Mouse (Mus musculus) bone marrow, adult 2 months (tissue): ENCODE measurements around the gene Cd22. TPM values are rescaled to one million over a fixed set of nuclear protein-coding genes. Genes with fewer than 3 reads are reported as not detected.
"Not testable (repeated sequence)": the region's sequence is repeated elsewhere in the genome, so short reads cannot be mapped to it uniquely, and the experiment has no call there.

Experiments
- H3K27ac ChIP-seq: fragments of 200-500 bp; 2 replicates; pipeline ENCODE4 v1.5.1; 2012; ENCODE audit warnings: low read depth, mild to moderate bottlenecking, control low read depth, inconsistent platforms, low read length; ENCODE audit not compliant: control insufficient read depth, poor library complexity, insufficient read depth
- H3K4me1 ChIP-seq: fragments of 200-500 bp; 2 replicates; pipeline ENCODE4 v1.6.1; 2011; ENCODE audit warnings: low read length; ENCODE audit not compliant: control insufficient read depth, insufficient read depth
- H3K4me3 ChIP-seq: fragments of 200-500 bp; replicated peaks from 2 replicates; pipeline ENCODE3; 2011; ENCODE audit warnings: mild to moderate bottlenecking, low read depth, low read length, control low read depth; ENCODE audit not compliant: control insufficient read depth
- CTCF ChIP-seq: fragments of 200-500 bp; IDR thresholded peaks from 2 replicates; pipeline ENCODE4 v1.5.1; 2011; ENCODE audit warnings: low read length, control low read depth; ENCODE audit not compliant: control insufficient read depth, insufficient read depth
- POLR2A ChIP-seq: fragments of 200-500 bp; IDR thresholded peaks from 2 replicates; pipeline ENCODE4 v1.6.1; 2011; ENCODE audit warnings: low read depth, mild to moderate bottlenecking, control low read depth, low read length, borderline replicate concordance; ENCODE audit not compliant: control insufficient read depth
- WGBS: fragments of 180-500 bp; shearing (Covaris S2); methylation state at CpG from one replicate; pipeline ENCODE4 v1.1.7; 2018; 5-methylcytosine and 5-hydroxymethylcytosine counted together
- polyA plus RNA-seq: library from polyadenylated mRNA; stranded (reverse); fragments of >200 nt; gene quantifications from 2 replicates; pipeline ENCODE4 v1.2.4, GENCODE M21; 2011; ENCODE audit warnings: low replicate concordance; ENCODE audit not compliant: missing spikeins, insufficient read depth, insufficient read length

Cd22 gene
- polyA plus RNA-seq, result 24.0 and 59.4 TPM in 2 replicates

DNA sequence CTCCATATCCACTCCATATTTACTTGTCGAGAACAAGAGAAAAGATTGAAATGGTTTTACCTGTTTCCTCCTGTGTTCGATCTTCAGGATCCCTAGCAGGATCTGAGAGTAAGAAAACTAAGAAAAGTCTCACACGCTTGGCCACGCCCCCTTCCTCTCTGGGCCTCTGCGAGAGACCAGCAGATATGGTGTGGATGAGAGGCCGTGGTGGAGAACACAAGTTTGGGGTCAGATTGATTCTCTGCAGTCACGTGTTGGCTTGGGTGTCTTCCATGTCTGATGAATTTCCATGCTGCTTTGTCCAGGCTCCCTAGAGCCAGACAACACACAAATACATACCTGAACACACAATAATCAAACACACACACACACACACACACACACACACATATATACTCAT lies at the start of gene Cd22:
Cd22 (minus strand) TSS at position 167 of the 400 bp plus-strand sequence.
- WGBS, result 12% methylated on average over 7 of the region's 7 CpGs
- Histone ChIP-seq H3K4me3 (peak within 1 kb of the TSS; percentile 64), H3K27ac (peak within 1 kb of the TSS; percentile 77), H3K4me1 (peaks cover 1% of the 10 kb centered on the region; the same call in 1 of the 2 replicates)
- TF ChIP-seq POLR2A (no peak), CTCF (no peak)

DNA sequence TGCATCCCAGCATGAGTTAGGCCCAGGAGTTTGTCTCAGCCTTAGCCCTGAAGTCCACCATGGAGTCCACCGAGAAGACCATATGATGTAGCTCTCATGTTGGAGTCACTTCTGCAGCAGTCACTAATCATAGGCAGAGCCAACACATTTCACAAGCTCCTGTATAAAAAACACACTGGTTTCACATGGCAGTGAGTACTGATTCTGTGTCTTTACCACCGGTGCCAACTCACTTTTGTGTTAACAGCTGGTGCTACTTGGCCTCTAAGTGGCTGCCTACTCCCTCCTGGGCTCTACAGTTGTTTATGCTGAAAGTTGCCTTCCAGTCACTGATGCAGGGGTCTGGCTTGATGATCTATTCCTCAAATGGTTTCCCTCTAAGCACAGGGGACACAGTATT lies 44.4 kb upstream of the Cd22 start, which contains the start of gene Hamp2:
Hamp2 (minus strand) TSS at position 101 of the 400 bp plus-strand sequence.
- H3K4me3 ChIP-seq, H3K4me1 ChIP-seq, H3K27ac ChIP-seq: not testable (repeated sequence)
- 75% methylated on average over 2 of the region's 2 CpGs for WGBS

DNA sequence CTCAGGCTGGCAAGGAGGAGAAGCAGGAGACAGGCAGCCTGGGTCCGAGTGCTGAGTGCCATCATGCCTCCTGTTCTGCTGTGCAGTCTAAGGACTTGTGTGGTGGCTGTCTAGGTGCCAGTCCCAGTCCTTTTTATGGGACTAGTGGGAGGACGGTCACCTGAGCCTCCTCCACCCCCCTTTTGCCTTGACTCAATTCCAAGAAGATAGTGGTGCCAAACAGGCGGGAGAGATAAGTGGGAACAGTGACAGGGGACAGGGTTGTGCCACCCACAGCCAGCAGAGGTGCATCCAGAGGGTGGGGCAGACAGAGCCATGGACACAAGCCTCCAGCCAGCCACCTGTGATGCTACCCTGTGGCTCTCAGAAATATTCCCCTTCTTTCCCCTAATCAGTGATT lies 43.9 kb upstream of the Cd22 start:
- TF ChIP-seq CTCF, result no peak
- TF ChIP-seq POLR2A, result no peak
- H3K4me1 ChIP-seq, result no peaks in the 10 kb centered on the region; the same call in 1 of the 2 replicates
- no peak overlapping the region for H3K4me3 ChIP-seq
- no peak overlapping the region for H3K27ac ChIP-seq
- WGBS, result 61% methylated on average over 3 of the region's 3 CpGs

DNA sequence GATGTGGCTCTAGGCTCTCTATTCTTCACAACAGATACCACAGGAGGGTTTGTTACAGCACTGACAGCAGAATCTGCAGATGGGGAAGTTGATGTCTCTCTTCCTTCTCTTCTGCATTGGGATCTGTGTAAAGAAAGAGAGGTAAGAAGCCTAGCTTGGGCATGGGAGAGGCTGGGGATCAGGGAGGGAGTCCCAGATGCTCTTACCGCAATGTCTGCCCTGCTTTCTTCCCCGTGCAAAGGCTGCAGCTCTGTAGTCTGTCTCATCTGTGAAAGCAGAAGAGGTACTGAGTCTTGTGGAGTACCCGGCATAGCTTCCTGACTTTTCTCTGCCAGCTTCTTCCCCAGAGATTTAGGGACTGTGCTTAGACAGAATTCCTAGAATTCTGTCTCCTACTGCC lies 42.3 kb upstream of the Cd22 start:
- not testable (repeated sequence) for H3K27ac ChIP-seq, H3K4me3 ChIP-seq, H3K4me1 ChIP-seq
- WGBS, result 24% methylated on average over 3 of the region's 3 CpGs

DNA sequence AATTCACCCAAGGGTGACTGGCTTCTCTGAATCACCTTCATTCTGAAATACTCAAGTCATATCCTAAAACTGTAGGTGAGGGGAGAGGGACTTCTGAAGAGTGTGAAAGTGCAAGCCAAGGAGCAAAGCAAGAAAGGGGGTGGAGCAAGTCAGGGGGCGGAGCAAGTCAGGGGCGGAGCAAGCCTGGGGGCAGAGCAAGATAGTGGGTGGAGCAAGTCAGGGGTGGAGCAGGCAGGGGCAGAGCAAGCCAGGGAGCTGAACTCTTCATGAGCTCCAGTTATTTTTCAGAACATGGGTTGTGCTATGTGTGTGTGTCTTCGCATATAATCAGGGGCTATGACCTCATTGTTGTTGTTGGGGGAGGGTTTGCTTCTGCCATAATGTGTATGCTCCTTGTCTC lies 40.1 kb upstream of the Cd22 start:
- Histone ChIP-seq H3K4me1 (peaks cover 4% of the 10 kb centered on the region; the same call in 1 of the 2 replicates), H3K4me3 (no peak overlapping the region), H3K27ac (no peak overlapping the region)
- WGBS, result 63% methylated on average over 3 of the region's 3 CpGs
- no peak for TF ChIP-seq CTCF
- no peak for TF ChIP-seq POLR2A

DNA sequence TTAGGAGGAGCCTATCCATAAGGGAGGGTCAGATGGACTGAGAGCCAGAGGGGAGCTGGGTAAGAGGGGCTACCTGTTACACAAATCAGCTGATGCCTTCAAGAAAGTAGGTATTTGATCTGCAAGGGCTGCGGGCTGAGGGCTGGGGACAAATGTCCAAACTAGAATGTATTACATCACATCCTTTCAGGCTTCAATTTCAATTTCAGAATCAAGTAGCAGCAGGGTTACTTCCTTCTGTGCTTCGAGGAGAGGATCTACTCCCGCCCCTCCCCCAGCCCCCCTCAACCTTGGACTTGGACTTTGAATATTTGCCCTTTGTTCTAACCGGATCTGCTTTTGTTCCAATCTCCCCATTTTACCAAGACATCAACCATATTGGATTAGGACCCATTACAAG lies 37.1 kb upstream of the Cd22 start:
- H3K4me1 ChIP-seq, result peaks cover 4% of the 10 kb centered on the region; the same call in 1 of the 2 replicates
- 6% methylated on average over 4 of the region's 4 CpGs for WGBS
- peak overlapping the region; percentile 69 for H3K27ac ChIP-seq
- H3K4me3 ChIP-seq, result no peak overlapping the region
- no peak for TF ChIP-seq POLR2A
- TF ChIP-seq CTCF, result no peak

DNA sequence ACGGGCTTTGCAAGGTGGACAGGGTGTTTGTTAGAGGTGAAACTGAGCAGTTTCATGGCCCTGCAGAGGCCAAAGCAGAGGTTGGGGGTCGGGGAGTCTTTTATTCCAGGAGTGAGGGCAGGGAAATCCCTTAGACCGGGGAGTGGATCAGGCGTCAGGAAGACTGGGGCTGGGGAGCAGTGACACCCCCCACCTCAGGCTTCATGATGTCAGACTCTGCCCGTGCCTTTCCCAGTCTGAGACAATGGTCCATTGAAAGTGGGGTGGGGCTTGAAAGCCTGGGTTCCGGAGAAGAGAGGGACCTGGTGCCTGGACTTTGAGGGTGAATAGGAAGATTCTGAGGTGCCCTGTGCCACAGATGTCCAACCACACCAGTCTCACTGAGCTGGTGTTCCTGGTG lies 36.6 kb upstream of the Cd22 start:
- Histone ChIP-seq H3K27ac (peak overlapping the region; percentile 69), H3K4me1 (peaks cover 4% of the 10 kb centered on the region; the same call in 1 of the 2 replicates), H3K4me3 (no peak overlapping the region)
- TF ChIP-seq CTCF (no peak), POLR2A (no peak)
- WGBS, result 59% methylated on average over 6 of the region's 6 CpGs

DNA sequence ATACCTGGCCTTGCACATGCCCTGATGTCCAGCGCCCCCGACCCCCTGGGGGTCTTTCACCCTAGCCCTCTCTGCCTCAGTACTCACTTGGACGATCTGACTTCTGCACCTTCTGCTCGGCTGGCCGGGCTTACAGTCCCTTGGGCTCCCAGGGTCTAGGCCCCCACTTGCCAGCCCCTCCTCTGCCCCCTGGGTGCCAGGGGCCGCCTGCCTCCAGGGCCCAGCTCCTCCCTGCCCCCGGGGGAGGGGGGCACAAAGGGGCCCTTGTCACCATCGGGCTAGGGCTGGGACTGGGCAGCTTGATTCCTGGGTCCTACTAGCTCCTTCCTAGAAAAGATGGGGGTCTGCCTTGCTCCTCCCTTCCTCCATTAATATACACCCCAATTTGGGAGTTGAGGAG lies 34.6 kb upstream of the Cd22 start, which contains the start of gene Mag:
Mag (minus strand) TSS at position 142 of the 400 bp plus-strand sequence.
- TF ChIP-seq CTCF (no peak), POLR2A (no peak)
- Histone ChIP-seq H3K4me1 (peaks cover 4% of the 10 kb centered on the region; the same call in 1 of the 2 replicates), H3K4me3 (no peak within 1 kb of the TSS), H3K27ac (no peak within 1 kb of the TSS)
- 72% methylated on average over 8 of the region's 8 CpGs for WGBS

DNA sequence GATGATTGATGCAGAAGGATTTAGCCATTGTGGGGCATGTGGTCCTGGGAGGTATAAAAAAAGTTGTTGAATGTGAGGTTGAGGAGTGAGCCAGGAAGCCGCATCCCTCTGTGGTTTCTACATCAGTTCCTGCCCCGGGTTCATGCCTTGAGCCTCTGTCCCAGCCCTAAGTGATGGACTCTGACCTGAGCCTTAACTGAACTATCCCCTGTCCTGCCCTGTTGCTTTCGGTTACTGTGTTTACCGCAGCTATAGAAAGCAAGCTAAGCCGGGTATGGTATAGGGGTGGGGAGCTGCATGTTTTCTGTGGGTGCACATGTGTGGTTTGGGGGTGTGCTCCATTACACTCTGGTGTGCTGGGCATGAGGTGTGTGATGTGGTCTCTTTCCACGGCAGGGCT lies 29.6 kb upstream of the Cd22 start:
- H3K4me3 ChIP-seq, result no peak overlapping the region
- H3K27ac ChIP-seq, result no peak overlapping the region
- no peak for TF ChIP-seq CTCF
- TF ChIP-seq POLR2A, result no peak
- WGBS, result 21% methylated on average over 6 of the region's 6 CpGs
- H3K4me1 ChIP-seq, result no peaks in the 10 kb centered on the region; the same call in 1 of the 2 replicates
